Mouse (Mus musculus) kidney, adult 2 months (tissue): ENCODE data around the gene Zfand6.

Source experiments
- CTCF ChIP-seq: fragments of 200-500 bp; conservative IDR thresholded peaks from 2 replicates; pipeline ENCODE4 v1.5.1; 2011; ENCODE audit warnings: low read depth, mild to moderate bottlenecking, control low read depth, low read length, moderate library complexity, mixed read lengths; ENCODE audit not compliant: insufficient read depth, insufficient read length
- POLR2A ChIP-seq: fragments of 200-500 bp; IDR thresholded peaks from one replicate; pipeline ENCODE4 v1.6.1; 2011; ENCODE audit warnings: low read depth, low read length, control low read depth

- no peak for TF ChIP-seq POLR2A
- TF ChIP-seq CTCF: no peak
These were observed 20.7 kb upstream of the Zfand6 start for GRCm38 (mm10) chr7:84710287-84710958.
